Mouse (Mus musculus): ENCODE measurements around the gene Tcp11l2.

Gene Tcp11l2

DNA sequence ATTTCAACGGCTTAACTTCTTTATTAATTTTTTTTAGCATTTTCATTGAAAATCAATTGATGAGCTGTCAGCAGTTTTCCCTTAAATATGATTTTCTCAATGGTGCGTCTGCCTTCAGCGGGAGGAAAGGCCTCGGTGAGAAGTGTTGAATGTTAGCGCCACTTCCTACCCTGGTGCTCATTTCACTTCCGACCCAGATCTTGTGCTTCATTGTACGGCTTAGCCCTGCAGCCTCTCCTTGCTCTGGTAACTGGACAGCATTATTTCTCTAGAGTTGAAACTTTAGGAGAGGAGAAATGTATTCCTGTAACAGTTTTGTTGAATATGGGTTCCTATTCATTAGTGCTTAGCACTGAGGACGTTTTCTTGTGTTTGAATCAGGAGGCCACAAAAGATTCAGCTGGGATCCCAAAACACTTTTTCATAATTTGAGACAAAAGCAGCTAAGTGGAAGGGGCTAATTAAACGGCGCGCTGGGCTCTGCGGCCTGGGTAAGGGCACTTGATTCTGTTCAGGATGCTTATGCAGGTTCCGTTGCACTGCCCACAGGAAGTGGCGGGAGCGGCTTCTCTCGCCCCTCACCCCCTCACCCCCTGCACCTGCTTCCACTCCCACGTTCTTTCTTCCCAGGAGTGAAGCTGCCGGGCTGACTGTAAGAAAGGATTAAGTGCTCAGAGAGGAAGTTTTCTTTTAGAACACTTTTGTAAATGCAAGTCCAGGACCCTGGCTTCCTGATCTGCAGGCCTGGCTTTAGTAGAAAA, 81.8 kb downstream of the Tcp11l2 start:
- no peak for DNase-seq

DNA sequence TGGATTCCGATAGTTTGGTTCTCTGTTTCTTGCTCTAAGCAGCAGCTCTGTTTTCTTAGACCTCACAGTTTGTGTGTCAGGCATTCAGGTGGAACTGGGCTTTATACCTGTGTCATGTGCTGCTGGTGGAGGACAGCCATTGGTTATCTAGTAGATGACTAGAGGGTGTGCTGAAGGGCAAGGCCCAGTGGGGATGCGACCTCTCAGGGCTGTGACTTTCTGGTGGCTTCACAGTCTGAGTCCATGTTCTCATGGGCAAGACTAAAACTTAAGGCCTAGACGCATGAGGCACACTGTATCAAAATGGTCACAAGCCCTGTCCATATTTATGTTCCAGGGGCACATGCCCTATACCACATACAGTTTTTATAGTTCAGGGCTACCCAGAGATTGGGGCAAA, 82.9 kb downstream of the Tcp11l2 start:
- no peak for DNase-seq

DNA sequence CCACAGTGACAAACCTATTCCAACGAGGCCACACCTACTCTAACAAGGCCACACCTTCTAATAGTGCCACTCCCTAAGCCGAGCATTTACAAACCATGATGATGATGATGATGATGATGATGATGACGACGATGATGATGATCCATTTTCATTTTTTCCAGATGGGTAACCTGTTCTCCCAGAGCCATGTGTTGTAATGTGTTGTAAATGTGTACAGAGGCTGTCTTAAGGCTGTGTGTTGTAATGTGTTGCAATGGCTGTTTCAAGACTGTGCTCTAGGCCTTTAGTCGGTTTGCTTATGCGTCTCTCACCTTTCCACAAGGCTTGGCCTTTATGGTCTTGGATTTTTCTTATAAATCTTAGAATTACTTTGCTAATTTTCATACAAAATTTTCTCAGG, 85.7 kb downstream of the Tcp11l2 start:
- DNase-seq, result no peak
